Mouse (Mus musculus) hindbrain, embryonic 11.5 days (tissue): ENCODE measurements at regions not wholly inside any gene's neighbourhood (a gene's known extent, or its start where the extent isn't known, plus 50 kb on each side); places are given as distances from the start of the nearest gene placed in this dataset.

Source experiments
- ATAC-seq: fragments of 200-750 bp; cut with Nextera tagmentation; 2 replicates; pipeline ENCODE4 v1.8.0; 2017; ENCODE audit warnings: mild to moderate bottlenecking, moderate TSS enrichment, moderate library complexity; ENCODE audit not compliant: low FRiP score
- DNase-seq: peaks from one replicate; pipeline ENCODE4 v3.0.0-alpha.2; 2015; ENCODE audit warnings: low spot score
- H3K27ac ChIP-seq: fragments of 300-500 bp; sonication (generic); 2 replicates; pipeline ENCODE4 v1.5.1; 2014; ENCODE audit warnings: mild to moderate bottlenecking, low read depth, low read length
- H3K27me3 ChIP-seq: fragments of 300-500 bp; sonication (generic); 2 replicates; pipeline ENCODE4 v1.6.1; 2014; ENCODE audit warnings: mild to moderate bottlenecking, low read length, moderate library complexity, mixed read lengths; ENCODE audit not compliant: control insufficient read depth, insufficient read depth
- H3K36me3 ChIP-seq: fragments of 300-500 bp; sonication (generic); 2 replicates; pipeline ENCODE4 v1.6.1; 2014; ENCODE audit warnings: mild to moderate bottlenecking, low read length, moderate library complexity, mixed read lengths; ENCODE audit not compliant: control insufficient read depth, insufficient read depth
- H3K4me1 ChIP-seq: fragments of 300-500 bp; sonication (generic); replicated peaks from 2 replicates; pipeline ENCODE4 v1.6.1; 2014; ENCODE audit warnings: low read length, mixed read lengths; ENCODE audit not compliant: control insufficient read depth, insufficient read depth
- H3K4me2 ChIP-seq: fragments of 300-500 bp; sonication (generic); replicated peaks from 2 replicates; pipeline ENCODE4 v1.6.1; 2014; ENCODE audit warnings: mild to moderate bottlenecking, low read depth, low read length
- H3K4me3 ChIP-seq: fragments of 300-500 bp; sonication (generic); 2 replicates; pipeline ENCODE4 v1.5.1; 2014; ENCODE audit warnings: low read depth, low read length
- H3K9ac ChIP-seq: fragments of 300-500 bp; sonication (generic); 2 replicates; pipeline ENCODE4 v1.6.1; 2014; ENCODE audit warnings: low read depth, low read length
- H3K9me3 ChIP-seq: fragments of 300-500 bp; sonication (generic); 2 replicates; pipeline ENCODE4 v1.6.1; 2016; ENCODE audit warnings: low read length; ENCODE audit not compliant: control insufficient read depth
- WGBS: fragments of 180-500 bp; shearing (Covaris S2); extraction: QIAGEN DNeasy Blood & Tissue Kit; methylation state at CpG from one replicate; pipeline ENCODE4 v1.1.7; 2014; 5-methylcytosine and 5-hydroxymethylcytosine counted together

DNA sequence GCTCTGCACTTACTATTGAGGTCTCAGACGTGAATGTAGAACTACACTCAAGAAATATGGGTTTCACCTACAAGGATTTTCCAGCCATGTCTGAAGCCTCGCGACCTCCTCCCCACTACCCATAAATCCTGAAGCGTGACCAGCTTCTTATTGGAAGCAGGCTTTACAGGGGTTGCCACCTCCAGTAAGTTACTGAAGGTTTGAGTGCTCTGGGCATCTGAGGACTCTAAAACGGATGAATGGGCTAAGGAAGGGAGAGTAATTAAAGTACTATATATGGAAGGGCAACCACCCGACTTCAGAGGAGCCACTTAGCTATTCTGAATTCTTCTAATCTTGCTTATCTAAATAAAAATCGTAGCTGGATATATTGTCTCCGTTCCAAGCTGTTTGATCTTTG, 136.1 kb upstream of the Hmga2 start:
- no peak overlapping the region for H3K4me2 ChIP-seq

GRCm38 (mm10) chr10:120610076-120610475, 133.8 kb upstream of the Hmga2 start:
- Histone ChIP-seq H3K27ac (no peak overlapping the region), H3K27me3 (no peaks in the 10 kb centered on the region), H3K36me3 (no peaks in the 10 kb centered on the region), H3K4me2 (no peak overlapping the region), H3K9me3 (no peaks in the 10 kb centered on the region), H3K4me3 (no peak overlapping the region), H3K9ac (no peak overlapping the region), H3K4me1 (no peaks in the 10 kb centered on the region)
- DNase-seq (no peak), ATAC-seq (no peak)
- WGBS, result 83% methylated on average over 10 of the region's 10 CpGs

More for the DNA sequence above, 136.1 kb upstream of the Hmga2 start:
- Histone ChIP-seq H3K27me3 (no peaks in the 10 kb centered on the region), H3K4me3 (no peak overlapping the region), H3K27ac (no peak overlapping the region), H3K4me1 (no peaks in the 10 kb centered on the region), H3K36me3 (no peaks in the 10 kb centered on the region), H3K9ac (no peak overlapping the region), H3K9me3 (no peaks in the 10 kb centered on the region)
- DNase-seq (no peak), ATAC-seq (no peak)
- 83% methylated on average over 8 of the region's 8 CpGs for WGBS

GRCm38 (mm10) chr10:120604506-120604905, 128.2 kb upstream of the Hmga2 start:
- no peak overlapping the region for H3K27ac ChIP-seq
- H3K4me1 ChIP-seq, result no peaks in the 10 kb centered on the region
- no peak overlapping the region for H3K4me3 ChIP-seq
- H3K36me3 ChIP-seq, result no peaks in the 10 kb centered on the region
- ATAC-seq (no peak), DNase-seq (no peak)
- H3K4me2 ChIP-seq, result no peak overlapping the region
- WGBS, result 48% methylated on average over 7 of the region's 7 CpGs
- no peak overlapping the region for H3K9ac ChIP-seq
- H3K9me3 ChIP-seq, result no peaks in the 10 kb centered on the region
- no peaks in the 10 kb centered on the region for H3K27me3 ChIP-seq

- ATAC-seq (no peak), DNase-seq (no peak)
- H3K4me1 ChIP-seq, result no peaks in the 10 kb centered on the region
- H3K9me3 ChIP-seq, result no peaks in the 10 kb centered on the region
- no peak overlapping the region for H3K4me2 ChIP-seq
- H3K27me3 ChIP-seq, result no peaks in the 10 kb centered on the region
- no peaks in the 10 kb centered on the region for H3K36me3 ChIP-seq
- no peak overlapping the region for H3K9ac ChIP-seq
- WGBS, result 89% methylated on average over 4 of the region's 4 CpGs
- H3K27ac ChIP-seq, result no peak overlapping the region
- no peak overlapping the region for H3K4me3 ChIP-seq
Measured at GRCm38 (mm10) chr10:120603167-120603566, 126.9 kb upstream of the Hmga2 start.

DNA sequence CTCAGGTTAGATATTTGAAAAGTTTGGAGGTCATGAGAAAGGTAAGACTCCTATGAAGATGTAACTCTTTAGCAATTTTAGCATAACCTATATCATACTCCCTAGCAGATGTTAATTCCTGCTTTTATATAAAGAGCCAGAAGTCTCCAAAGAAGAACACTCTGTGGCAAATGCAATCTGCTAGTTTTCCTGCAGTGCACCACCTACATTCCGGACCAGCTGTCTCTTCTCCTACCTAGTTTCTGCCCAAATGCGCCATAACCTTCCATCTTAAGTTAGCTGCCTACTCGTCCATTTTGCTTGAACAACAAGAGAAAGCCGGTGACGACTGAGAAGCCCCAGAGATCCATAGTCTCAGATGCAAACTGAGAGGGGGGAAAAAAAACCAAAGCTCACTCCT, 124.5 kb upstream of the Hmga2 start:
- Histone ChIP-seq H3K36me3 (no peaks in the 10 kb centered on the region), H3K4me2 (no peak overlapping the region), H3K4me3 (no peak overlapping the region), H3K4me1 (no peaks in the 10 kb centered on the region), H3K27me3 (no peaks in the 10 kb centered on the region), H3K27ac (no peak overlapping the region), H3K9ac (no peak overlapping the region), H3K9me3 (no peaks in the 10 kb centered on the region)
- DNase-seq (no peak), ATAC-seq (no peak)
- WGBS, result 86% methylated on average over 5 of the region's 5 CpGs

DNA sequence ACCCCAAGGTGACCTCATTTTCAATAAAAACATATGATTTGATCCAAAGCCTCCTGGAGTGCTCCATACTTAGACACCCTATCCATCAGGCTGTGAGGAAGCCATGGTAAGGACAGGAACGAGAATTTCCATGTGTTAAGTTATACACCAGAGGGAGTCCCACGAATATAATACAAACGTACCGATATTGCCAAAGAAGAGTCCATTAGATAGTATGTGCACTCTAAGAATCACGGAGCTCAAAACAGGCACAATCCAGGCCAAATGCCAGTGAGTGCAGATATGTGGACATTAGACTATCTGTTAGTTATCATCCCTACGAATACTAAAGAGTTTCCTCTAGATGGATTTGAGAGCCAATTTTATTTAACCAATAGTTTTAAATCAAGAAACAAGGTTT, 123.3 kb upstream of the Hmga2 start:
- no peak overlapping the region for H3K9ac ChIP-seq
- WGBS, result 93% methylated on average over 6 of the region's 6 CpGs
- ATAC-seq, result no peak
- DNase-seq, result no peak
- no peak overlapping the region for H3K4me3 ChIP-seq
- no peaks in the 10 kb centered on the region for H3K9me3 ChIP-seq
- H3K4me1 ChIP-seq, result no peaks in the 10 kb centered on the region
- no peak overlapping the region for H3K27ac ChIP-seq
- H3K4me2 ChIP-seq, result no peak overlapping the region
- no peaks in the 10 kb centered on the region for H3K36me3 ChIP-seq
- no peaks in the 10 kb centered on the region for H3K27me3 ChIP-seq

GRCm38 (mm10) chr10:120597320-120597887, 121.1 kb upstream of the Hmga2 start:
- Histone ChIP-seq H3K9ac (no peak overlapping the region), H3K36me3 (no peaks in the 10 kb centered on the region), H3K4me1 (no peaks in the 10 kb centered on the region), H3K27me3 (no peaks in the 10 kb centered on the region), H3K9me3 (no peaks in the 10 kb centered on the region), H3K4me2 (no peak overlapping the region), H3K4me3 (no peak overlapping the region), H3K27ac (no peak overlapping the region)
- DNase-seq, result no peak
- no peak for ATAC-seq
- 63% methylated on average over 9 of the region's 9 CpGs for WGBS

GRCm38 (mm10) chr10:120595145-120595544, 118.9 kb upstream of the Hmga2 start:
- DNase-seq (no peak), ATAC-seq (no peak)

DNA sequence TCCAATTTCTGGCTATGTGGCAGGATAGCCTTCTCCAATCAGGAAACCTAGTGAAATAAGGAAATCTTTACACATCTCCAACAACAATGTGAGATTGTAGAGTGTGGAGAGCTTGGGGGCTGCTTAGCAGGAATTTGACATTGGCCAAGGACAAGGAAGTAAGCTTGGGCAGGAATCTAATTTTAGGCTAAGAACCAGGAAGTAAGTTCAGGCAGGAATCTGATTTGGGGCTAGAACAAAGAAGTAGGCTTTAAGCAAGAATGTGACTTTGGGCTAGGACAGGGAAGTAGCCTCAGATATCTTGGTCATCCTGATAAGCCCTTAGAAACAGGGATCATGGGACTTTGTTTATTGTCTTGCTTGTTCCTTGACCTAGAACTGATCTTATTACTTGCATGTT, 117.6 kb upstream of the Hmga2 start:
- H3K9me3 ChIP-seq, result no peaks in the 10 kb centered on the region
- no peak for ATAC-seq
- no peaks in the 10 kb centered on the region for H3K27me3 ChIP-seq
- no peak overlapping the region for H3K27ac ChIP-seq
- no peaks in the 10 kb centered on the region for H3K36me3 ChIP-seq
- no peak for DNase-seq
- H3K9ac ChIP-seq, result no peak overlapping the region
- no peak overlapping the region for H3K4me2 ChIP-seq
- H3K4me3 ChIP-seq, result no peak overlapping the region
- H3K4me1 ChIP-seq, result no peaks in the 10 kb centered on the region; the same call in 1 of the 2 replicates

More at GRCm38 (mm10) chr10:120595145-120595544, 118.9 kb upstream of the Hmga2 start:
- no peak overlapping the region for H3K4me3 ChIP-seq
- H3K27ac ChIP-seq, result no peak overlapping the region
- no peak overlapping the region for H3K4me2 ChIP-seq
- no peaks in the 10 kb centered on the region for H3K4me1 ChIP-seq
- H3K9ac ChIP-seq, result no peak overlapping the region
- H3K36me3 ChIP-seq, result no peaks in the 10 kb centered on the region
- H3K27me3 ChIP-seq, result no peaks in the 10 kb centered on the region
- no peaks in the 10 kb centered on the region for H3K9me3 ChIP-seq
- 91% methylated on average over 3 of the region's 3 CpGs for WGBS
